Mouse (Mus musculus) stomach, embryonic 16.5 days (tissue): ENCODE measurements around the gene Dhx16. TPM values are rescaled to one million over a fixed set of nuclear protein-coding genes. Genes with fewer than 3 reads are reported as not detected.
A peak's percentile ranks its signal among the peaks of the same experiment; 100 is the strongest.

ENCODE experiments used
- ATAC-seq: fragments of 200-750 bp; cut with Nextera tagmentation; 2 replicates; pipeline ENCODE4 v1.8.0; 2017; ENCODE audit warnings: moderate number of reproducible peaks, moderate TSS enrichment; ENCODE audit not compliant: insufficient read depth, low FRiP score
- H3K27ac ChIP-seq: fragments of 300-500 bp; sonication (generic); 2 replicates; pipeline ENCODE4 v1.5.1; 2014; ENCODE audit warnings: low read length
- H3K27me3 ChIP-seq: fragments of 300-500 bp; sonication (generic); 2 replicates; pipeline ENCODE4 v1.6.1; 2014; ENCODE audit warnings: low read length, control low read depth, mixed read lengths; ENCODE audit not compliant: control insufficient read depth, insufficient read depth
- H3K36me3 ChIP-seq: fragments of 300-500 bp; sonication (generic); 2 replicates; pipeline ENCODE4 v1.6.1; 2014; ENCODE audit warnings: low read length; ENCODE audit not compliant: control insufficient read depth, insufficient read depth
- H3K4me1 ChIP-seq: fragments of 300-500 bp; sonication (generic); 2 replicates; pipeline ENCODE4 v1.6.1; 2014; ENCODE audit warnings: low read length, control low read depth, mixed read lengths; ENCODE audit not compliant: control insufficient read depth, insufficient read depth
- H3K4me2 ChIP-seq: fragments of 300-500 bp; sonication (generic); 2 replicates; pipeline ENCODE4 v1.6.1; 2014; ENCODE audit warnings: low read depth, low read length, mixed read lengths
- H3K4me3 ChIP-seq: fragments of 300-500 bp; sonication (generic); replicated peaks from 2 replicates; pipeline ENCODE4 v1.5.1; 2014; ENCODE audit warnings: mild to moderate bottlenecking, low read length
- H3K9ac ChIP-seq: fragments of 300-500 bp; sonication (generic); 2 replicates; pipeline ENCODE4 v1.6.1; 2014; ENCODE audit warnings: low read length
- H3K9me3 ChIP-seq: fragments of 300-500 bp; sonication (generic); replicated peaks from 2 replicates; pipeline ENCODE4 v1.6.1; 2016; ENCODE audit warnings: low read length, control low read depth; ENCODE audit not compliant: control insufficient read depth
- WGBS: fragments of 180-500 bp; shearing (Covaris S2); extraction: QIAGEN DNeasy Blood & Tissue Kit; methylation state at CpG from one replicate; pipeline ENCODE4 v1.1.7; 2014; 5-methylcytosine and 5-hydroxymethylcytosine counted together
- polyA plus RNA-seq: library from polyadenylated mRNA; unstranded; fragments of >200 nt; fragmentation: Nextera tagmentation; extraction: Ambion mirVana; gene quantifications from 2 replicates; pipeline ENCODE4 v1.2.1, GENCODE M21; 2015

The Dhx16 gene
- polyA plus RNA-seq, 1 experiment from 2014 or later, result 33.8 TPM

- no peak for ATAC-seq
- no peak overlapping the region for H3K4me2 ChIP-seq
- no peak overlapping the region for H3K4me3 ChIP-seq
- H3K9me3 ChIP-seq, result no peaks in the 10 kb centered on the region
- no peaks in the 10 kb centered on the region for H3K27me3 ChIP-seq
- H3K4me1 ChIP-seq, result no peaks in the 10 kb centered on the region
- 57% methylated on average over 1 of the region's 1 CpGs for WGBS
- no peak overlapping the region for H3K9ac ChIP-seq
- H3K27ac ChIP-seq, result no peak overlapping the region
- H3K36me3 ChIP-seq, result peaks cover 11% of the 10 kb centered on the region; the same call in 1 of the 2 replicates
Observed at GRCm38 (mm10) chr17:35848112-35848511, 31.5 kb upstream of the Dhx16 start.

GRCm38 (mm10) chr17:35850974-35851373 lies 28.6 kb upstream of the Dhx16 start:
- H3K27me3 ChIP-seq, result no peaks in the 10 kb centered on the region
- no peaks in the 10 kb centered on the region for H3K9me3 ChIP-seq
- WGBS, result 83% methylated on average over 3 of the region's 3 CpGs
- H3K27ac ChIP-seq, result no peak overlapping the region
- no peak for ATAC-seq
- H3K4me1 ChIP-seq, result no peaks in the 10 kb centered on the region
- no peak overlapping the region for H3K4me2 ChIP-seq
- H3K36me3 ChIP-seq, result peaks cover 11% of the 10 kb centered on the region; the same call in 1 of the 2 replicates
- H3K4me3 ChIP-seq, result no peak overlapping the region
- no peak overlapping the region for H3K9ac ChIP-seq

- 83% methylated on average over 1 of the region's 1 CpGs for WGBS
- peaks cover 9% of the 10 kb centered on the region for H3K4me1 ChIP-seq
- H3K27ac ChIP-seq, result no peak overlapping the region
- no peak overlapping the region for H3K4me3 ChIP-seq
- peaks cover 13% of the 10 kb centered on the region; the same call in 1 of the 2 replicates for H3K36me3 ChIP-seq
- H3K4me2 ChIP-seq, result no peak overlapping the region
- H3K9me3 ChIP-seq, result no peaks in the 10 kb centered on the region
- H3K27me3 ChIP-seq, result no peaks in the 10 kb centered on the region
- ATAC-seq, result no peak
- no peak overlapping the region for H3K9ac ChIP-seq
Observed at GRCm38 (mm10) chr17:35859371-35859770, 20.2 kb upstream of the Dhx16 start.

- Histone ChIP-seq H3K4me1 (peaks cover 10% of the 10 kb centered on the region), H3K27me3 (no peaks in the 10 kb centered on the region), H3K9ac (no peak overlapping the region), H3K27ac (no peak overlapping the region), H3K36me3 (peaks cover 13% of the 10 kb centered on the region; the same call in 1 of the 2 replicates), H3K4me2 (no peak overlapping the region), H3K9me3 (no peaks in the 10 kb centered on the region), H3K4me3 (no peak overlapping the region)
- no peak for ATAC-seq
- WGBS, result 63% methylated on average over 2 of the region's 2 CpGs
Observed at GRCm38 (mm10) chr17:35859835-35860234, 19.8 kb upstream of the Dhx16 start.

GRCm38 (mm10) chr17:35860831-35861197 lies 18.8 kb upstream of the Dhx16 start:
- Histone ChIP-seq H3K4me3 (peak overlapping the region; percentile 88), H3K36me3 (peaks cover 13% of the 10 kb centered on the region; the same call in 1 of the 2 replicates), H3K9me3 (no peaks in the 10 kb centered on the region), H3K27ac (peak overlapping the region; percentile 93), H3K4me2 (peak overlapping the region; percentile 70), H3K4me1 (peaks cover 15% of the 10 kb centered on the region), H3K9ac (peak overlapping the region; percentile 86), H3K27me3 (no peaks in the 10 kb centered on the region)
- no peak for ATAC-seq
- WGBS, result 3% methylated on average over 12 of the region's 12 CpGs

- peak within 1 kb of the TSS; percentile 93 for H3K27ac ChIP-seq
- H3K4me2 ChIP-seq, result peak within 1 kb of the TSS; percentile 70
- H3K4me3 ChIP-seq, result peak within 1 kb of the TSS; percentile 88
- no peaks in the 10 kb centered on the region for H3K9me3 ChIP-seq
- H3K27me3 ChIP-seq, result no peaks in the 10 kb centered on the region
- ATAC-seq, result peak; percentile 92
- H3K9ac ChIP-seq, result peak within 1 kb of the TSS; percentile 86
- H3K36me3 ChIP-seq, result peaks cover 13% of the 10 kb centered on the region; the same call in 1 of the 2 replicates
- under 1% methylated on average over 47 of the region's 47 CpGs for WGBS
- peaks cover 15% of the 10 kb centered on the region for H3K4me1 ChIP-seq
Observed at GRCm38 (mm10) chr17:35861198-35861857, 18.3 kb upstream of the Dhx16 start, which contains the start of gene Nrm. Nrm (plus strand) TSS chr17:35861318.

GRCm38 (mm10) chr17:35864832-35865353 lies 14.7 kb upstream of the Dhx16 start:
- Histone ChIP-seq H3K36me3 (no peaks in the 10 kb centered on the region), H3K27me3 (no peaks in the 10 kb centered on the region), H3K4me3 (peak overlapping the region; percentile 74), H3K9me3 (no peaks in the 10 kb centered on the region), H3K9ac (peak overlapping the region; percentile 85), H3K4me1 (peaks cover 42% of the 10 kb centered on the region), H3K27ac (peak overlapping the region; percentile 99), H3K4me2 (peak overlapping the region; percentile 90)
- 34% methylated on average over 10 of the region's 10 CpGs for WGBS
- ATAC-seq, result no peak

GRCm38 (mm10) chr17:35865481-35866280 lies 13.9 kb upstream of the Dhx16 start, which contains the start of gene Ppp1r18:
Ppp1r18 (plus strand) TSS chr17:35865593.
- Histone ChIP-seq H3K36me3 (no peaks in the 10 kb centered on the region), H3K9me3 (no peaks in the 10 kb centered on the region), H3K27ac (peak within 1 kb of the TSS; percentile 99), H3K4me1 (peaks cover 46% of the 10 kb centered on the region), H3K9ac (peak within 1 kb of the TSS; percentile 85), H3K27me3 (no peaks in the 10 kb centered on the region), H3K4me2 (peak within 1 kb of the TSS; percentile 90), H3K4me3 (peak within 1 kb of the TSS; percentile 74)
- under 1% methylated on average over 46 of the region's 48 CpGs for WGBS
- peak; percentile 67 for ATAC-seq
